Mouse (Mus musculus): ENCODE data around the gene Tfb1m. TPM values are rescaled to one million over a fixed set of nuclear protein-coding genes. Genes with fewer than 3 reads are reported as not detected.

The Tfb1m gene
- total RNA-seq (2012; rRNA removed) (18.1 and 21.0 TPM in 2 replicates), total RNA-seq (2014; rRNA removed) (45.0 and 46.8 TPM in 2 replicates), polyA plus RNA-seq (2012; ENCODE audit: insufficient read length, low read depth) (29.2 and 29.4 TPM in 2 replicates)

GRCm38 (mm10) chr17:3557331-3558311 lies at the start of gene Tfb1m:
Gene Tfb1m (minus strand): TSS chr17:3557781.
- Histone ChIP-seq H3K27me3 (replicated peaks) (no peaks in the 10 kb centered on the region), H3K36me3 (replicated peaks in 1 of 2; ENCODE audit: control insufficient read depth in 1 of 2, insufficient read depth in 1 of 2, low read length in 1 of 2) (peaks cover 0 to 19% of the 10 kb centered on the region in 2 experiments), H3K4me2 (ENCODE audit: insufficient read depth, low read depth, poor library complexity, severe bottlenecking) (peak within 1 kb of the TSS; percentile 91), H3K4me1 (ENCODE audit: control insufficient read depth in 1 of 2, insufficient read depth in 2 of 2) (peaks cover 3 to 16% of the 10 kb centered on the region in 2 experiments; a peak in 2 of 4 replicates), H3K79me2 (replicated peaks; ENCODE audit: control insufficient read depth, extremely low read depth, insufficient read depth, poor library complexity, severe bottlenecking) (0 out of 2 replicates have a peak, but pooled peaks cover 2% of the 10 kb centered on the region), H3K9me3 (replicated peaks; ENCODE audit: low read length) (no peaks in the 10 kb centered on the region), H3K27ac (ENCODE audit: insufficient read depth, low read depth) (peak within 1 kb of the TSS; percentile 42; the same call in 1 of the 2 replicates), H3K9ac (ENCODE audit: insufficient read depth, low read depth) (peak within 1 kb of the TSS; percentile 80), H3K4me3 (replicated peaks in 1 of 3; ENCODE audit: low read depth in 2 of 3, low read length in 2 of 3, poor library complexity in 1 of 3) (peak within 1 kb of the TSS; percentile 68 to 84 (median 79))
- in situ Hi-C loops (cut with MboI; ENCODE audit: low pct_ligation_motif_present, low pct_unique_long_range_greater_than_20kb, low sequenced_read_pairs) = no loop called here
- TF ChIP-seq E2F4 (IDR thresholded peaks at IDR 0.05; ENCODE audit: insufficient replicate concordance, low read depth, low read length) (peak; percentile 75; the same call in 1 of the 2 replicates), RAD21 (IDR thresholded peaks at IDR 0.05; ENCODE audit: low read depth, low read length) (no peak), TBP (conservative IDR thresholded peaks at IDR 0.05; ENCODE audit: low read depth, low read length) (peak; percentile 74), MXI1 (IDR thresholded peaks at IDR 0.05; ENCODE audit: low read depth, low read length) (peak; percentile 89; the same call in 1 of the 2 replicates), POLR2AphosphoS2 (IDR thresholded peaks at IDR 0.05; ENCODE audit: low read depth, low read length) (no peak), CTCF (conservative IDR thresholded peaks at IDR 0.05 in 1 of 2, IDR thresholded peaks at IDR 0.05 in 1 of 2; ENCODE audit: low read depth in 2 of 2, low read length in 2 of 2) (no peak), MYC (IDR thresholded peaks at IDR 0.05; ENCODE audit: low read depth, low read length) (peak; percentile 70; the same call in 1 of the 2 replicates), SIN3A (IDR thresholded peaks at IDR 0.05; ENCODE audit: low read length) (peak; percentile 83), GABPA (IDR thresholded peaks at IDR 0.05; ENCODE audit: insufficient replicate concordance, low read depth, low read length) (no peak), UBTF (IDR thresholded peaks at IDR 0.05; ENCODE audit: low read depth, low read length) (peak; percentile 83), SMC3 (IDR thresholded peaks at IDR 0.05; ENCODE audit: low read depth, low read length) (no peak), JUN (IDR thresholded peaks at IDR 0.05; ENCODE audit: insufficient read depth, low read depth, low read length) (no peak), ZKSCAN1 (IDR thresholded peaks at IDR 0.05; ENCODE audit: borderline replicate concordance, low read depth, low read length) (no peak), MAX (IDR thresholded peaks at IDR 0.05; ENCODE audit: low read length) (peak; percentile 60), PAX5 (IDR thresholded peaks at IDR 0.05; ENCODE audit: low read length) (no peak), KAT2A (IDR thresholded peaks at IDR 0.05; ENCODE audit: insufficient replicate concordance, low read length) (0 out of 2 replicates have a peak, but pooled peaks have one; percentile 42), POLR2A (IDR thresholded peaks at IDR 0.05; ENCODE audit: low read depth, low read length) (peak; percentile 89), NELFE (IDR thresholded peaks at IDR 0.05; ENCODE audit: low read depth, low read length) (peak; percentile 41; the same call in 1 of the 2 replicates), HCFC1 (IDR thresholded peaks at IDR 0.05; ENCODE audit: low read depth, low read length) (peak; percentile 78), MAFK (IDR thresholded peaks at IDR 0.05; ENCODE audit: insufficient replicate concordance, low read length) (no peak), TCF12 (IDR thresholded peaks at IDR 0.05; ENCODE audit: low read depth, low read length) (peak; percentile 47; the same call in 1 of the 2 replicates), ZC3H11A (IDR thresholded peaks at IDR 0.05; ENCODE audit: low read depth, low read length) (no peak), BHLHE40 (IDR thresholded peaks at IDR 0.05; ENCODE audit: low read depth, low read length) (no peak), IRF4 (IDR thresholded peaks at IDR 0.05; ENCODE audit: low read depth, low read length) (no peak), ETS1 (conservative IDR thresholded peaks at IDR 0.05; ENCODE audit: low read depth, low read length) (no peak; the same call in 1 of the 2 replicates), ELF1 (IDR thresholded peaks at IDR 0.05; ENCODE audit: low read depth, low read length) (peak; percentile 77)
- peak; percentile 100 for DNase-seq (ENCODE audit: extremely low read depth)
- dilution Hi-C loops (cut with MboI; ENCODE audit: extremely low pct_ligation_motif_present, extremely low pct_unique_long_range_greater_than_20kb, low sequenced_read_pairs) = no loop called here
